Mouse (Mus musculus): ENCODE results near the gene Pdgfa.

Pdgfa gene

DNA sequence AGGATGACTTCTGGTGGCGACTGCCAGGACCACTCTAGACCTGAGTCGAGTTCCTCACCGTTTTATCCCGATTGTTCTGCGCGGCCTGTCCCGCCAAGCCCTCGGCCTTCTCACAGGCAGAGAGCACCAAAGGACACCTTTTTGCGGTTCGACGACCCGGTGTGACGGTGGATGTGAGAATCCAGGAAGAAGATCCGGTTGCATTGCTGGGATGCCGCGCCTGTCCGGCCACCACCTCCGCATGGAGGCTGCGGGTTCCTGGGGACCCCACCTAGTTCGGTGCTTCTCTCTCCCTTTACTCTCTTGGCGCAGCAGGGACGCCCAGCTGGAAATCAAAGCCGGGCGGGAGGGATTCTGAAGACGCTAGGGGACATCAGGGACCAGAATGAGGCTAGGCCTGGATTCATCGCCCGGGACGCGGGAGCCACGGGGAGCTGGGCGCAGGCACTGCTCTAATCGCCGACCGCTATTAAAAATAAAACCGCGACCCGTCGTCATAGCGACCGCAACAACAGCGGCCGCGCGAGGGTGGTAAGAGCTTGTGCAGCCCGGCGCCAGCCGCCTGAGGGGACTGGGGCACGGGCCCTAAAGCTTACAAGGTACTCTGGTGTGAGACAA is at the start of gene Pdgfa:
Gene Pdgfa (minus strand): TSS at position 200 of the 618 bp plus-strand sequence.
- DNase-seq (ENCODE audit: low read depth), result peak; percentile 16

DNA sequence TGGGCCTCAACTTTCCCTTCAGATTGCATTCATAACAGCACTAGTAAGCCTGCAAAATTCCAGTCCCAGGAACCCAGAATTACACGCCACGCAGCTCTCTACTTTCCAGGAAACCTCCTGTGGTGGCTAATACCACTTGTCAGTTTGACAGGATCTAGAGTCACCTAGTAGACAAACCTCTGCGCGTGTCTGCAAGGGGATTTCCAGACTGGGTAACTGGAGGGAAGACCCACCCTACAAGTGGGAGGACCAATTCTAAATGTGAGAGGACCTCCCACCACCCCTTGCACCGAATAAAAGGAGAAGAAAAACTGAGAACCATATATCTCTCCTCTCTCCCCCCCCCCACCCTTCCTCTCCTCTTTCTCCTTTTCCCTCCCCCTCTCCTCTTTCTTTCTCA is 49.5 kb upstream of the Pdgfa start:
- DNase-seq (ENCODE audit: low read depth), result peak; percentile 40

- no peak for DNase-seq (ENCODE audit: low read depth)
Observed at GRCm38 (mm10) chr5:139043546-139043945, 46.4 kb upstream of the Pdgfa start.

GRCm38 (mm10) chr5:139042299-139042698 is 45.1 kb upstream of the Pdgfa start:
- DNase-seq (ENCODE audit: low read depth), result no peak

- no peak for DNase-seq (ENCODE audit: low read depth)
Observed at GRCm38 (mm10) chr5:139035171-139035570, 38.0 kb upstream of the Pdgfa start.

GRCm38 (mm10) chr5:139034746-139035145 is 37.6 kb upstream of the Pdgfa start:
- DNase-seq (ENCODE audit: low read depth), result no peak

DNA sequence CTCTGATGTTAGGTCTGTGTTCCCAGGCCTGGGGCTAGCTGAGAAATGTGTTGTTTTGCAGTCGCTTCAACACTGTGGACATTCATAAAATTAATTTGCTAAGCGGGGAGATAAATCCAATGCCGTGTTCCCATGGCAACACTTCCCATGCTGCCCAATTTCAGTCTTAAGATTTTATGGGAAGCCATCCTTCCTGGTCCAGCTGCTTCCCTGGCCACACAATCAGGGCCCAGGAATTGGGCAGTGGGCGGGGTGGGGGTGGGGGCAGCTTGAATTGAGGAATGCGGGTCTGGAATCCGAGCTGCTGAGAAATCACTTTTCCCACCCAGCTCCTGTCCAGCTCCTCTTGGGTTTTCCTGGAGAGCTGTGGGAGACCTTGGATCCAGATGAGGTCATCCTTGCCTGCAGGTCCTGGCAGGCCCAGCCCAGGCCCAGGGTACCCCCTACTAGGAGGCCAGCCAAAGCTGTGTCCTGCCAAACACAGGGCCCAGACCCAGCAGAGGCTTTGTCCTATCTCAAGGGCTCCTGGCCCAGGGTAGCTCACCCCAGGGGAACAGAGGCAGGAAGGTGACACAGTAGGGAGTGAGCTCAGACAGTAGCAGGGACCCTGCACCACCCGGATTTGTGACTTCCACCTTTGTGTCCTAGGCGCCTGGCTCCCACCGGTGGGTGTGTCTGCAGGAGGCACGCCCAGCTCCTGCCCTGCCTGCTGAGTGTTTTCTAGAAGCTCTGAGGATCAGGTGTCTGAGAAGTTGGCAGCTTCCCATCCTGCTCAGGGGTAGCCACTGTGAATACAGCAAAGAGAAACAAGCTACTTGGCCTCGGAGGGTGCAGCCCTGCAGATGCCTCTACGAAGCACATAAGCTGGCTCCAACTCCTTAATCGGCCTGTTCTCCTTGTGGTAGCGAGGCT is 36.5 kb upstream of the Pdgfa start:
- DNase-seq (ENCODE audit: low read depth), result no peak

DNA sequence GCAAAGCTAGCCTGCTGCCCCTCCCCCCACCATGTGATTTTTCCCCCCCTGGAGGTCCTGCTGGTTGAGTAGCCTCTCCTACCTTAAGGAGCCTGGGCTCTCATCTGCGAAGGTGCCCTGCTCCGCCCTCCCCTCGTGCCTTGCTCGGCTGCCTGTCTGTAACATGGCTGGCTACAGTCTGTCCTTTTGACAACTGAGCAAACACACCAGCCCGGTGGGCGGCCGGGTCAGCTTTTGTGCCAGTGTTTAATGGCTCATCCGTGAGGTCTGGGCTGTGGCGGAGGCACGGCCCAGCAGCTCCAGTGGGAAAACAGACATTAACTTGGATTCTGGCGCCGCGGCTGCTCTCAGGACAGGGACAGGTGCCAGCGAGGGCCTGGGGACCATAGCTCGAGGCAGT is 30.4 kb upstream of the Pdgfa start:
- DNase-seq (ENCODE audit: low read depth), result no peak

GRCm38 (mm10) chr5:139024351-139025105 is 27.4 kb upstream of the Pdgfa start:
- no peak for DNase-seq (ENCODE audit: low read depth)

DNA sequence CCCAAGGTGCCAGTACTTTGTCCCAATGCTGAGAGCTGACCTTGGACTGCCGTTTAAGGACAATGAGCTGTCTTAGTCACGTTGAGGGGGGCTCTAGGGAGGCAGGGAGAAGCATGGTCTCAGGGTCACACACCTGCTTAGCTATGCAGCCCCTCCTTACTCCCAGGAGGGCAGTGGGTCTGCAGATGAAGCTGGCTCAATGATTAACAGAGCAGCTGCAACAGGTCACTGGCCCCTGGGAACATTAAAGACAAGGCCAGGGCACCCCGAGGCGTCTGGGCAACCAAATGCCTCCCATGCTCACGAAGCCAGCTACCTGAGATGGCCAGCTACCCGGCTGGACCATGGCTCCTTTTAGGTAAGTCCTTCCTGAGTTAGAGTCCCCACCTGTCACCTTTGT is 23.4 kb upstream of the Pdgfa start:
- no peak for DNase-seq (ENCODE audit: low read depth)

GRCm38 (mm10) chr5:139017371-139018124 is 20.4 kb upstream of the Pdgfa start:
- DNase-seq (ENCODE audit: low read depth), result no peak

DNA sequence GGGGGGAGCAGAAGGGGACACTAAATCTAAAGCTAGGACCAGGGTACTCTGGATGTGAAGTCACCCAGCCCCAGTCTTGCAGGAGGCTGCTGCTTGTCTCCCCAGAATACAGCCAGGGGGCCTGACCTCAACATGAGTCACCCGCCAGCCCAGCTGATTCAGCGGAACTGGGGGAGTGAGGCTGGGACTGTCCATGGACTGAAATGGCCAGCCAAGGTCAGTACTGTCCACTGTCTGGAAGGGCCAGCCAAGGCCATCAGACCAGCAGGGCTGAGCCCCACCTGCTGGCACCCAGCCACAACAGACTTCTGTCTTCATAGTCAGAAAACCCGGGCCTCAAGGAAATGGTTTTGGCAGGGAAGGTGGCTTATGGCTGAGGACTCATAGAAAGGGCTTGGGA is 17.9 kb upstream of the Pdgfa start:
- no peak for DNase-seq (ENCODE audit: low read depth)

GRCm38 (mm10) chr5:139010649-139011048 is 13.5 kb upstream of the Pdgfa start:
- no peak for DNase-seq (ENCODE audit: low read depth)

GRCm38 (mm10) chr5:139007141-139007775 is 10.1 kb upstream of the Pdgfa start:
- no peak for DNase-seq (ENCODE audit: low read depth)

GRCm38 (mm10) chr5:139004588-139004987 is 7.4 kb upstream of the Pdgfa start:
- DNase-seq (ENCODE audit: low read depth), result no peak

GRCm38 (mm10) chr5:138999716-139000115 is 2.5 kb upstream of the Pdgfa start:
- no peak for DNase-seq (ENCODE audit: low read depth)

DNA sequence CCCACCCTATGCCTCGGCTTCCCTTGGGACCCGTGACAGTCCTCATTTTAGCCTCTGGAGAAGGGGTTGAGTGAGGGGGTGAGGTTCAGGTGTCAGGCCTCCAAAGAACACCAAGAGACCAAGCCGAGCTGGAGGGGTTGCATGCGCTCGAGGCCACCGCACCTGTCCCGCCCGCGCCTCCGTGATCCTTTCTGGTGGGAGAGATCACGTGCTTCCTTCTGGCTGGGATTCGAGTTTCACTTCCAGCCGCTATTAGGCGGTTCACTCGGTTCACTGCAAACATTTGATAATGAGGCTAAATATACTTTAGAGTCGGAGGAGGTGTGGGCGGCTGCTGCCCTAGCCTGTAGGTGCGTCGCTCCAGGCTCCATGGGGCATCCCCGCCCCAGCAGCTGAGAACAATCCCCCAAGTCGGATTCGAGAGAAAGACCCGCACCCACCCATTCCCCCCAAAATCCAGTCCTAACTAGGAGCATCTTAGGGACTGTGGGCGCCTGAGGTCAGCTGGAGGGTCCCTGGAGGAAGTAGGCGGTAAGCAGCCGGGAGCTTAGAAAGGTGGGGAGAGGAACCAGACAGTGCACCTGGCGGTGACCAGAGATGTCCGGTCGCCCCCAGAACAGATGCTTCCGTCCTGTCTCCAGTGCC is 888 bp upstream of the Pdgfa start:
- no peak for DNase-seq (ENCODE audit: low read depth)

GRCm38 (mm10) chr5:138996322-138997073 is 672 bp downstream of the Pdgfa start:
- peak; percentile 14 for DNase-seq (ENCODE audit: low read depth)

GRCm38 (mm10) chr5:138995721-138996311 is 1.4 kb downstream of the Pdgfa start:
- DNase-seq (ENCODE audit: low read depth), result peak; percentile 15

Data from induced T-regulatory cell, adult 2 months (primary cell).